Mouse (Mus musculus) intestine, embryonic 14.5 days (tissue): ENCODE measurements around the gene Gvin1. TPM values are rescaled to one million over a fixed set of nuclear protein-coding genes. Genes with fewer than 3 reads are reported as not detected.
"Not testable (repeated sequence)": the region's sequence is repeated elsewhere in the genome, so short reads cannot be mapped to it uniquely, and the experiment has no call there.

Experiments used
- ATAC-seq: fragments of 200-750 bp; cut with Nextera tagmentation; replicated peaks from 2 replicates; pipeline ENCODE4 v1.8.0; 2017; ENCODE audit warnings: low read depth, moderate number of reproducible peaks, moderate TSS enrichment, moderate library complexity; ENCODE audit not compliant: low FRiP score, low TSS enrichment
- DNase-seq: peaks from one replicate; pipeline ENCODE4 v3.0.0-alpha.2; 2018; ENCODE audit warnings: low spot score
- H3K27ac ChIP-seq: fragments of 300-500 bp; sonication (generic); 2 replicates; pipeline ENCODE4 v1.5.1; 2014; ENCODE audit warnings: low read depth, mild to moderate bottlenecking, control low read depth
- H3K27me3 ChIP-seq: fragments of 300-500 bp; sonication (generic); replicated peaks from 2 replicates; pipeline ENCODE4 v1.6.1; 2014; ENCODE audit warnings: low read length, control low read depth; ENCODE audit not compliant: control insufficient read depth, insufficient read depth
- H3K36me3 ChIP-seq: fragments of 300-500 bp; sonication (generic); 2 replicates; pipeline ENCODE4 v1.6.1; 2014; ENCODE audit warnings: low read length, control low read depth; ENCODE audit not compliant: control insufficient read depth, insufficient read depth
- H3K4me1 ChIP-seq: fragments of 300-500 bp; sonication (generic); replicated peaks from 2 replicates; pipeline ENCODE4 v1.6.1; 2014; ENCODE audit warnings: low read length, control low read depth, mixed read lengths; ENCODE audit not compliant: control insufficient read depth, insufficient read depth
- H3K4me2 ChIP-seq: fragments of 300-500 bp; sonication (generic); 2 replicates; pipeline ENCODE4 v1.6.1; 2014; ENCODE audit warnings: low read length
- H3K4me3 ChIP-seq: fragments of 300-500 bp; sonication (generic); 2 replicates; pipeline ENCODE4 v1.5.1; 2014; ENCODE audit warnings: low read depth, low read length, control low read depth, mixed read lengths
- H3K9ac ChIP-seq: fragments of 300-500 bp; sonication (generic); 2 replicates; pipeline ENCODE4 v1.6.1; 2014; ENCODE audit warnings: mild to moderate bottlenecking, low read length
- H3K9me3 ChIP-seq: fragments of 300-500 bp; sonication (generic); 2 replicates; pipeline ENCODE4 v1.6.1; 2016; ENCODE audit warnings: low read length, control low read depth; ENCODE audit not compliant: control insufficient read depth
- WGBS: fragments of 180-500 bp; shearing (Covaris S2); extraction: QIAGEN DNeasy Blood & Tissue Kit; methylation state at CpG from one replicate; pipeline ENCODE4 v1.1.7; 2014; 5-methylcytosine and 5-hydroxymethylcytosine counted together
- polyA plus RNA-seq: library from polyadenylated mRNA; unstranded; fragments of >200 nt; fragmentation: Nextera tagmentation; extraction: Ambion mirVana; gene quantifications from 2 replicates; pipeline ENCODE4 v1.2.1, GENCODE M21; 2014

Gene Gvin1
- polyA plus RNA-seq: 0.47 and 0.60 TPM in 2 replicates

DNA sequence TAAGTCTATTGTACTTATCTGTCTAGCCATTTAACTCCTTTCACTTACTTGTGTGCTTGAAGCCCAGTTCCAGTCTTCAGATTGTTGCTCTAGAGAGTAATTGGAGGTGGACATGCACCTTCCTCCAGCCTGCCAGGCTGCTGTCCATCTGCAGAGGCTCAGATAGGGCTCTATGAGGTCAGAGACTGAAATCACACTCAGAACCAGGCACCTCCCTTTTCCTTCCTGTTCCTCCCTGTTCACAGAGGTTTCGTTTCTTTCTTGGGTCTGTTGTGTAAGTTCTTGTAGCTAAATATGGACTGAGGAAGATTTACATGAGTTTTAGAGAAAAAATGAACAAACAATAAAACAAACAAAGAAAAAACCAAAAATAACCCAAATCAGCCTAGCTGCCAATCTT, at the start of gene Gvin1:
Gene Gvin1, minus strand, starts transcription at position 150 of the 400 bp plus-strand sequence.
- H3K4me1 ChIP-seq, ATAC-seq, H3K9me3 ChIP-seq, H3K4me3 ChIP-seq, H3K27ac ChIP-seq, DNase-seq, H3K9ac ChIP-seq, H3K36me3 ChIP-seq, H3K27me3 ChIP-seq, H3K4me2 ChIP-seq: not testable (repeated sequence)
- WGBS: 80% methylated on average over 1 of the region's 1 CpGs

DNA sequence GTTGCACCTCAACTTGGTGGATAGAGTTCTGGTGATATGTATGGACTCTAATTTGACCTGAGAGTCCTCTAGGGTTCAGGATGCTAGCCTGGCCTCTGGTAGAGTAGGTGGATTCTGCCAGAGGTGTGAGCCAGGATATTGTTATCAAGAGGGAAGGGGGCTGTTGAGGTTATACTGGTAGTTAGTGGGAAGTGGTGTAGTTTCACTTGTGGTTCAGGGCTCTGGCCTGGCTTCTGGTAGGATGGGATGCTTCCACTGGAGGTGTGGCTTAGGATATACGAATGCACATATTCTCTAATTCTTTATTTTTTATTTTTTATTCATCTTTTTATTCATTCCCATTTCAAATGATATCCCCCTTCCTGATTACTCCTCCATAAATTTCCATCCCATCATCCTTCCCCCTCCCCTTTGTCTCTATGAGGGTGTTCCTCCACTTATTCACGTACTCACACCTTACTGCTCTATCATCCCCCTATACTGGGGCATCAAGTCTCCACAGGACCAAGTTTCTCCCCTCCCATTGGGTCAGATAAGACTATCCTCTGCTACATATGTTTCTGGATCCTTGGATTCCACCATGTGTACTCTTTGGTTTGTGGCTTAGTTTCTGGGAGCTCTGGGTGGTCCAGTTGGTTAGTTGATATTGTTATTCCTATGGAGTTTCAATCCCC, 36.9 kb upstream of the Gvin1 start:
- no peak overlapping the region for H3K27ac ChIP-seq
- no peak for ATAC-seq
- WGBS: 77% methylated on average over 2 of the region's 2 CpGs
- no peak overlapping the region for H3K9ac ChIP-seq
- H3K27me3 ChIP-seq: no peaks in the 10 kb centered on the region
- no peaks in the 10 kb centered on the region for H3K36me3 ChIP-seq
- H3K4me3 ChIP-seq: no peak overlapping the region
- no peaks in the 10 kb centered on the region for H3K9me3 ChIP-seq
- H3K4me2 ChIP-seq: no peak overlapping the region
- DNase-seq: no peak
- H3K4me1 ChIP-seq: no peaks in the 10 kb centered on the region

DNA sequence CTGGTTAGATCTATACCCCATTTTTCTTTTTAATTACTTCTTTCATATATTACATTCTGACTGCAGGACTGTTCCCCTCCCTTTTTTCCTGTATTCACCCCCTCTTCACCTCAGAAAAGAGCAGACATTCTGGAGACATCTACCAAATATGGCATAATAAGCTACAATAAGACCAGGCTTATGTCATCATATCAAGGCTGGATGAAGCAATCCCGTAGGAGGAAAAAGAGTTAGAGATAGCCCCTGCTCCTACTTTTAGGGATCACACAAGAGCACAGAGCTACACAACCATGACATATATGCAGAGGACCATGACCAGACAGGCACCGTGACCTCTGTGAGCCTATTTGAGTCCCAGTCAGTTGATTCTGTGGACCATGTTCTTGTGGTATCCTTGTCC, 33.8 kb upstream of the Gvin1 start:
- WGBS: 85% methylated on average over 2 of the region's 2 CpGs
- Histone ChIP-seq H3K9me3 (no peaks in the 10 kb centered on the region), H3K27ac (no peak overlapping the region), H3K4me1 (no peaks in the 10 kb centered on the region), H3K4me2 (no peak overlapping the region), H3K4me3 (no peak overlapping the region), H3K36me3 (no peaks in the 10 kb centered on the region), H3K27me3 (no peaks in the 10 kb centered on the region), H3K9ac (no peak overlapping the region)
- ATAC-seq: no peak
- DNase-seq: no peak

DNA sequence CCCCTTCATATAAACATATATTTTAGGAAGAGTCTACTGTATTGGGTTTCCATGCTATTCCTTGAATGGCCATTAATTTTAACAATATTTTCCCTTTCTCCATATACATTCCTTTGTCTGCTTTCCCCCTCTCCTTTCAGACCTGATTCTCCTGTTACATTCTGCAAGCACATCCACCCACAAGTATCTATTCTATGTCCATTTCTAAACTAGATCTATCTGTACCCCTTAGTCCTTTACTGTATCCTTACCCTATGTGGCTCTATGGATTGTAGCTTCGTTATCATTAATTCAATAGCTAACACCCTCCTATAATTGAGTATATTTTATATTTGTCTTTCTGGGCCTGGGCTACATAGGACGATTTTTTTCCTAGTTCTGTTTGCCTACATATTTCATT, 33.1 kb upstream of the Gvin1 start:
- H3K4me2 ChIP-seq: no peak overlapping the region
- DNase-seq (no peak), ATAC-seq (no peak)
- H3K9ac ChIP-seq: no peak overlapping the region
- no peak overlapping the region for H3K4me3 ChIP-seq
- no peaks in the 10 kb centered on the region for H3K36me3 ChIP-seq
- H3K4me1 ChIP-seq: no peaks in the 10 kb centered on the region
- H3K9me3 ChIP-seq: no peaks in the 10 kb centered on the region
- H3K27me3 ChIP-seq: no peaks in the 10 kb centered on the region
- no peak overlapping the region for H3K27ac ChIP-seq
- WGBS: 75% methylated on average over 2 of the region's 2 CpGs

DNA sequence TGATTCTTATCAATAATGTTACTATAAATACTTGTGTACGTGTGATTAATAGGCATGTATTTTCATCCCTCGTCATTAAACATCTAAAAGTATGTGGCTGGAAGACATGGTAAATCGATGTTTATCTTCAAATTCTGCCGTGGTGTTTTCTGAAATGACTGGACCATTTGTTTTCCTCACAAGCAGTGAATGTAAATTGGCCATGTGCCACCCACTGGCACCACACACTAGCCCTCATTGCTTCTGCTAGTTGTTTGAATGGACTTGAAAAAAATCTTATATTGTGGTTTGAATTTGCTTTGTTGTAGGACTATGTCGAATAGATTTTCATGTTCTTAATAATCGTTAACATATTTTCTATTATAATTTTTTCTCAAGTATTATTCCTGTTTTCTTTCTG, 30.5 kb upstream of the Gvin1 start:
- Histone ChIP-seq H3K27ac (no peak overlapping the region), H3K4me3 (no peak overlapping the region), H3K9ac (no peak overlapping the region), H3K4me2 (no peak overlapping the region), H3K4me1 (no peaks in the 10 kb centered on the region), H3K9me3 (peaks cover 2% of the 10 kb centered on the region; the same call in 1 of the 2 replicates), H3K36me3 (no peaks in the 10 kb centered on the region), H3K27me3 (no peaks in the 10 kb centered on the region)
- ATAC-seq (no peak), DNase-seq (no peak)
- 72% methylated on average over 6 of the region's 6 CpGs for WGBS

DNA sequence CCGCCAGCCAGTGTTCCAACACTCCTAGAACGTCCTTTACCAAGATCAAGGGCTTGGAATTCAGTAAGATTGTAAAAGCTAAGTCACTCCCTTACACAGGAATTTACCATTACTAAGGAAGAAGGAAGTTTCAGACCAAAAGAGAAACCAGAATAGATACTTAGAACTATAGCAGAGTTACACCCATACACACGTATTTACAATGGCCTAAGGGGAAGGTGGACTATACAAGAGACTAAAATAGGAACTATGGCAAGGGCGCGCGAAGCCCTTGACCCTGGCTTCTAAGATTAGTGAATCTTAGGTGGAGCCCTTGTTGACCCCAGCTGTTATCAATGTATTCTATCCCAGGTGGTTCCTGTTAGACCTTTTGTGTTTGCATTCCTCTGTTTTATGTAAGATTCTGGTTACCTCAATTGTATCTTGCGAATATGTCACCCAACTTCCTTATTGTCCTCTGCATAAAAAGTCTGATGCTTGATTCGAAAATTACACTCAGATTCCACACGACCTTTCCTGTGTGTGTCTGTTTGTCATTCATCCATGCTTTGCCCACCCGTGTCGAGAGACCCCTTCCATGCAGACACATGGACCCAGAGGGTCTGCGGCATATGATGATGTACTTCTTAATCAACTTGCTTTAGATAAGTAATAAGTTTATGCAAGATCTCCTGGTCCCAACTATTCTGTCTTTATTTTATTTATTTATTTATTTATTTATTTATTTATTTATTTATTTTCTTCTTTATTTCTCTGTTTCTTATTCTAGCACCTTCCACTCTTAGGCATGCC, 25.6 kb upstream of the Gvin1 start:
- not testable (repeated sequence) for H3K36me3 ChIP-seq, H3K27me3 ChIP-seq, H3K4me1 ChIP-seq, ATAC-seq, H3K9ac ChIP-seq, H3K27ac ChIP-seq, H3K9me3 ChIP-seq, H3K4me2 ChIP-seq, H3K4me3 ChIP-seq, DNase-seq
- 88% methylated on average over 12 of the region's 12 CpGs for WGBS

DNA sequence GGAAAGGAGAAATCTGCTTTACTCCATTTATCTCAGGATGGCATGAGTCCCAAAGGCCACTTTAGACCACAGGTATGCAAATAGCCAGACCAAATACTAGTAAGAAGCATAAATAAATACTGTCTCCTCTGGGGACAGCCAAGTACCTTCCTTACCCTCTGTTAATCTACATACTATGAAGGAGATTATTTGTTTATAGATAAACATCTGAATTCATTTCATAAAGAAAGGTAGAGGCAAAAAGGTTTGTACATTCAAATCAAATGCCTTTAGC, 22.0 kb upstream of the Gvin1 start:
- no peaks in the 10 kb centered on the region for H3K4me1 ChIP-seq
- DNase-seq (no peak), ATAC-seq (no peak)
- H3K9ac ChIP-seq: no peak overlapping the region
- no peaks in the 10 kb centered on the region for H3K27me3 ChIP-seq
- H3K4me3 ChIP-seq: no peak overlapping the region
- no peaks in the 10 kb centered on the region for H3K36me3 ChIP-seq
- H3K4me2 ChIP-seq: no peak overlapping the region
- H3K9me3 ChIP-seq: peaks cover 2% of the 10 kb centered on the region; the same call in 1 of the 2 replicates
- no peak overlapping the region for H3K27ac ChIP-seq

DNA sequence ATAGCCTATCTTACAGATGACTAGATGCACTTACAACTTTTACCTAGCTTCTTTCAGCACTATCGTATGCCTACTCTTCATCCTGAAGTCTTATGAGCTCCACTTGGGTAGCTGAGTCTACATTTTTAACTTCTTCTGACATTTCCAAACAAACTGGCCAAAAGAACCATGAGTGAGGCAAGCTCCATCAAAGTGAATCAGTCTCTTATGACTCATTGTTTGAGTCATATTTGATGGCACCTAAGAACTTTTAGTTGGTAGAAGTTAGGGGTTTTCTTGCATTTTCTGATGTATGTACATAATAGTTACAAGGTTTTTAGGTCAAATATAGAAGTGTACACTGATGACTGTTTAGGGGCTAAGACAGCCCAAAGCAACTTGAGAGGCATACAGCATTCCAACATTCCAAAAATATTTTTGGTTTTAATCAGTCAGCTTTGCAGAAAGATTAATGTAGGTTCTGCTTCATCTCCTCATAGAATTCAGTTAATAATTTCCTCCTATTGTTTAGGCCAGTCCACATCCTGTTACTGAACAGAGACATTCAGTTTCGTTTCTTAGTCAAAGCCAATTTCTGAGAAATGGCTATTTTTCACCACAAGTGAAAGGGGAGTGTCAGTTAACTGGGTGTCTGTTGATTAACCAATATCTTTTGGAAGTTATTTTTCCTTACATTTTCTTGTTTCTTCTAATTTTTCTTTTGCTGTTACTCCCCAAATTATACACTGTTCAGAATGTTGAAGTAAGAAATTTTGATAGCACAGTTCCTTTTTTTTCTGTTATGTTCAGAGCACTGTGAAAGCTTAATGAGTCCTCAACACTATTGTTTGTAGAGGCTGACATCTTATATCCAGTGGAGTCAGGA, 21.4 kb upstream of the Gvin1 start:
- H3K27ac ChIP-seq: no peak overlapping the region
- 65% methylated on average over 2 of the region's 2 CpGs for WGBS

More for the DNA sequence above, 21.4 kb upstream of the Gvin1 start:
- Histone ChIP-seq H3K4me3 (no peak overlapping the region), H3K27me3 (no peaks in the 10 kb centered on the region), H3K4me1 (no peaks in the 10 kb centered on the region), H3K36me3 (no peaks in the 10 kb centered on the region), H3K9ac (no peak overlapping the region), H3K9me3 (peaks cover 2% of the 10 kb centered on the region; the same call in 1 of the 2 replicates), H3K4me2 (no peak overlapping the region)
- no peak for ATAC-seq
- DNase-seq: no peak
